Mouse (Mus musculus) bone marrow macrophage, adult 2 months (primary cell): Measurements from ENCODE around the gene Ggt7.

ENCODE experiments used
- CTCF ChIP-seq: IDR thresholded peaks from 2 replicates; pipeline ENCODE4 v1.5.1; 2012; ENCODE audit warnings: low read depth, mild to moderate bottlenecking, low read length, moderate library complexity
- POLR2A ChIP-seq: IDR thresholded peaks from 2 replicates; pipeline ENCODE4 v1.6.1; 2012; ENCODE audit warnings: mild to moderate bottlenecking, low read depth, low read length, borderline replicate concordance

- no peak for TF ChIP-seq CTCF
- TF ChIP-seq POLR2A: no peak
These were observed 49.7 kb upstream of the Ggt7 start for GRCm38 (mm10) chr2:155567751-155568150.
